Mouse (Mus musculus): ENCODE results near the gene Adgre1. TPM values are rescaled to one million over a fixed set of nuclear protein-coding genes. Genes with fewer than 3 reads are reported as not detected.

The Adgre1 gene
- polyA plus RNA-seq, 1 experiment from 2014 or later: 6.2 TPM

GRCm38 (mm10) chr17:57347017-57347416, 11.5 kb upstream of the Adgre1 start:
- Histone ChIP-seq H3K36me3 (ENCODE audit: insufficient read depth) (no peaks in the 10 kb centered on the region), H3K4me2 (no peak overlapping the region), H3K9me3 (ENCODE audit: low read depth, low read length) (no peaks in the 10 kb centered on the region), H3K4me3 (ENCODE audit: low read depth, low read length) (no peak overlapping the region), H3K27me3 (ENCODE audit: insufficient read depth, low read length) (no peaks in the 10 kb centered on the region), H3K4me1 (ENCODE audit: insufficient read depth) (no peaks in the 10 kb centered on the region), H3K9ac (no peak overlapping the region), H3K27ac (ENCODE audit: low read depth) (no peak overlapping the region)
- WGBS: 52% methylated on average over 6 of the region's 6 CpGs
- no peak for TF ChIP-seq CTCF (IDR thresholded peaks at IDR 0.05; ENCODE audit: low read depth)
- no peak for ATAC-seq (ENCODE audit: insufficient read depth)
- DNase-seq: no peak

- Histone ChIP-seq H3K27ac (ENCODE audit: low read depth) (no peak overlapping the region), H3K9me3 (ENCODE audit: low read depth, low read length) (no peaks in the 10 kb centered on the region), H3K9ac (no peak overlapping the region), H3K4me3 (ENCODE audit: low read depth, low read length) (no peak overlapping the region), H3K4me2 (no peak overlapping the region), H3K4me1 (ENCODE audit: insufficient read depth) (no peaks in the 10 kb centered on the region), H3K36me3 (ENCODE audit: insufficient read depth) (no peaks in the 10 kb centered on the region), H3K27me3 (ENCODE audit: insufficient read depth, low read length) (no peaks in the 10 kb centered on the region)
- no peak for DNase-seq
- no peak for TF ChIP-seq CTCF (IDR thresholded peaks at IDR 0.05; ENCODE audit: low read depth)
- no peak for ATAC-seq (ENCODE audit: insufficient read depth)
- WGBS: 76% methylated on average over 2 of the region's 2 CpGs
Observed at GRCm38 (mm10) chr17:57347781-57348180, 10.7 kb upstream of the Adgre1 start.

GRCm38 (mm10) chr17:57349067-57349466, 9.4 kb upstream of the Adgre1 start:
- Histone ChIP-seq H3K4me3 (ENCODE audit: low read depth, low read length) (no peak overlapping the region), H3K9ac (no peak overlapping the region), H3K36me3 (ENCODE audit: insufficient read depth) (no peaks in the 10 kb centered on the region), H3K27me3 (ENCODE audit: insufficient read depth, low read length) (no peaks in the 10 kb centered on the region), H3K4me1 (ENCODE audit: insufficient read depth) (no peaks in the 10 kb centered on the region), H3K4me2 (no peak overlapping the region), H3K27ac (ENCODE audit: low read depth) (no peak overlapping the region), H3K9me3 (ENCODE audit: low read depth, low read length) (no peaks in the 10 kb centered on the region)
- ATAC-seq (ENCODE audit: insufficient read depth) (no peak), DNase-seq (no peak)
- no peak for TF ChIP-seq CTCF (IDR thresholded peaks at IDR 0.05; ENCODE audit: low read depth)
- 69% methylated on average over 5 of the region's 5 CpGs for WGBS

GRCm38 (mm10) chr17:57350212-57350611, 8.3 kb upstream of the Adgre1 start:
- WGBS: 79% methylated on average over 5 of the region's 5 CpGs
- Histone ChIP-seq H3K27me3 (ENCODE audit: insufficient read depth, low read length) (no peaks in the 10 kb centered on the region), H3K4me1 (ENCODE audit: insufficient read depth) (no peaks in the 10 kb centered on the region), H3K4me2 (no peak overlapping the region), H3K36me3 (ENCODE audit: insufficient read depth) (no peaks in the 10 kb centered on the region), H3K9me3 (ENCODE audit: low read depth, low read length) (no peaks in the 10 kb centered on the region), H3K9ac (no peak overlapping the region), H3K4me3 (ENCODE audit: low read depth, low read length) (no peak overlapping the region), H3K27ac (ENCODE audit: low read depth) (no peak overlapping the region)
- ATAC-seq (ENCODE audit: insufficient read depth): no peak
- DNase-seq: no peak
- TF ChIP-seq CTCF (IDR thresholded peaks at IDR 0.05; ENCODE audit: low read depth): no peak

GRCm38 (mm10) chr17:57351107-57351506, 7.4 kb upstream of the Adgre1 start:
- WGBS: 89% methylated on average over 9 of the region's 9 CpGs
- ATAC-seq (ENCODE audit: insufficient read depth): no peak
- H3K27ac ChIP-seq (ENCODE audit: low read depth): no peak overlapping the region
- H3K9me3 ChIP-seq (ENCODE audit: low read depth, low read length): no peaks in the 10 kb centered on the region
- no peaks in the 10 kb centered on the region for H3K36me3 ChIP-seq (ENCODE audit: insufficient read depth)
- H3K4me2 ChIP-seq: no peak overlapping the region
- H3K4me3 ChIP-seq (ENCODE audit: low read depth, low read length): no peak overlapping the region
- no peaks in the 10 kb centered on the region for H3K27me3 ChIP-seq (ENCODE audit: insufficient read depth, low read length)
- no peak overlapping the region for H3K9ac ChIP-seq
- no peaks in the 10 kb centered on the region for H3K4me1 ChIP-seq (ENCODE audit: insufficient read depth)
- TF ChIP-seq CTCF (IDR thresholded peaks at IDR 0.05; ENCODE audit: low read depth): no peak
- no peak for DNase-seq

GRCm38 (mm10) chr17:57359485-57360241, 1.2 kb downstream of the Adgre1 start:
- Histone ChIP-seq H3K9me3 (ENCODE audit: low read depth, low read length) (no peaks in the 10 kb centered on the region), H3K4me3 (ENCODE audit: low read depth, low read length) (no peak overlapping the region), H3K36me3 (ENCODE audit: insufficient read depth) (no peaks in the 10 kb centered on the region), H3K27ac (ENCODE audit: low read depth) (no peak overlapping the region), H3K27me3 (ENCODE audit: insufficient read depth, low read length) (no peaks in the 10 kb centered on the region), H3K9ac (no peak overlapping the region), H3K4me1 (ENCODE audit: insufficient read depth) (no peaks in the 10 kb centered on the region), H3K4me2 (no peak overlapping the region)
- no peak for DNase-seq
- no peak for TF ChIP-seq CTCF (IDR thresholded peaks at IDR 0.05; ENCODE audit: low read depth)
- no peak for ATAC-seq (ENCODE audit: insufficient read depth)
- WGBS: 76% methylated on average over 11 of the region's 11 CpGs

Other genes starting within 250 kb of the Adgre1 start
- gene Cd70, start 208.9 kb upstream of the Adgre1 start, polyA plus RNA-seq (2014; fragmentation: Nextera tagmentation; extraction: Ambion mirVana): not detected in 2 replicates
- gene Tnfsf14, start 164.5 kb upstream of the Adgre1 start, polyA plus RNA-seq (2014; fragmentation: Nextera tagmentation; extraction: Ambion mirVana): 0.16 and 0.46 TPM in 2 replicates
- 0.64 and 0.67 TPM in 2 replicates for gene C3, start 130.6 kb upstream of the Adgre1 start, polyA plus RNA-seq (2014; fragmentation: Nextera tagmentation; extraction: Ambion mirVana)
- gene Gpr108, start 110.2 kb upstream of the Adgre1 start, polyA plus RNA-seq (2014; fragmentation: Nextera tagmentation; extraction: Ambion mirVana): 30.8 and 33.9 TPM in 2 replicates
- gene Trip10, start 109.2 kb upstream of the Adgre1 start, polyA plus RNA-seq (2014; fragmentation: Nextera tagmentation; extraction: Ambion mirVana): 39.9 and 40.3 TPM in 2 replicates
- gene Vav1, start 79.6 kb upstream of the Adgre1 start, polyA plus RNA-seq (2014; fragmentation: Nextera tagmentation; extraction: Ambion mirVana): 2.7 TPM in 2 replicates
- not detected in 2 replicates for gene Vmn2r120, start 186.8 kb downstream of the Adgre1 start, polyA plus RNA-seq (2014; fragmentation: Nextera tagmentation; extraction: Ambion mirVana)